Mouse (Mus musculus): ENCODE results near the gene Casc1. TPM values are rescaled to one million over a fixed set of nuclear protein-coding genes. Genes with fewer than 3 reads are reported as not detected.

Gene Casc1
- total and polyA plus RNA-seq, 3 experiments = 0.15 to 0.22 TPM; not detected in 1

DNA sequence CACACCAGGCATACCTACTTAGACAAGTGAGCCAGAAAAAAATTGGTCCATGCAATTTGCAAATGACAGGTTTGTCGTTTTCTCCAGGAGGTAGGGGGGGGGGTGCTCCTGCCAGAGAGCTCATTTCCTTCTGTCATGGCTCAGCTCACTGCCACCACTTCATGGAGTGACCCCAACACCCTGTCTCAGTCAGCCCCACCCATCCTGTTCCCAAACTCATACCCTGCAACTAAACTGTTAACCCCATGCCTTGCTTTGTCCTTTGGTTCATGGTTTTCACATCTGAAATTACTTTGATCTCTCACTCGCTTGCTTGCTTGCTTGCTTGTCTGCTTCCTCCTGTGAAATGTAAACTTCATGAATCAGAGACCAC is 45.9 kb upstream of the Casc1 start:
- H3K4me3 ChIP-seq (ENCODE audit: control insufficient read depth in 1 of 2, insufficient read depth in 1 of 2, low read depth in 2 of 2, low read length in 2 of 2) = no peak overlapping the region
- H3K4me1 ChIP-seq (ENCODE audit: control insufficient read depth in 1 of 2, insufficient read depth in 2 of 2, low read length in 2 of 2) = peaks cover 0 to under 1% of the 10 kb centered on the region in 2 experiments; a peak in 1 of 4 replicates
- no peak for TF ChIP-seq ETS1 (IDR thresholded peaks at IDR 0.05; ENCODE audit: low read depth, low read length)
- TF ChIP-seq HCFC1 (IDR thresholded peaks at IDR 0.05; ENCODE audit: low read depth, low read length) = no peak
- no peak for TF ChIP-seq SMC3 (IDR thresholded peaks at IDR 0.05; ENCODE audit: low read depth, low read length)
- no peak for TF ChIP-seq ELF1 (IDR thresholded peaks at IDR 0.05; ENCODE audit: low read depth, low read length)
- no peak for TF ChIP-seq BHLHE40 (IDR thresholded peaks at IDR 0.05; ENCODE audit: borderline replicate concordance, low read depth, low read length)
- no peak for TF ChIP-seq CHD2 (IDR thresholded peaks at IDR 0.05; ENCODE audit: low read length)
- H3K79me2 ChIP-seq (ENCODE audit: control insufficient read depth, insufficient read depth, low read length, poor library complexity) = no peaks in the 10 kb centered on the region
- no peaks in the 10 kb centered on the region; a peak in 1 of 4 replicates for H3K36me3 ChIP-seq (ENCODE audit: control insufficient read depth in 1 of 2, insufficient read depth in 2 of 2, low read length in 2 of 2)
- no peak overlapping the region for H3K9ac ChIP-seq (ENCODE audit: control insufficient read depth, low read depth, low read length, poor library complexity, severe bottlenecking)
- DNase-seq (ENCODE audit: low read depth, low spot score) = no peak
- no peaks in the 10 kb centered on the region for H3K9me3 ChIP-seq (replicated peaks; ENCODE audit: insufficient read depth, low read length)
- no peak overlapping the region for H3K27ac ChIP-seq (ENCODE audit: control insufficient read depth, low read depth, low read length)
- no peaks in the 10 kb centered on the region; a peak in 1 of 4 replicates for H3K27me3 ChIP-seq (ENCODE audit: control insufficient read depth in 1 of 2, insufficient read depth in 2 of 2, low read length in 2 of 2)

DNA sequence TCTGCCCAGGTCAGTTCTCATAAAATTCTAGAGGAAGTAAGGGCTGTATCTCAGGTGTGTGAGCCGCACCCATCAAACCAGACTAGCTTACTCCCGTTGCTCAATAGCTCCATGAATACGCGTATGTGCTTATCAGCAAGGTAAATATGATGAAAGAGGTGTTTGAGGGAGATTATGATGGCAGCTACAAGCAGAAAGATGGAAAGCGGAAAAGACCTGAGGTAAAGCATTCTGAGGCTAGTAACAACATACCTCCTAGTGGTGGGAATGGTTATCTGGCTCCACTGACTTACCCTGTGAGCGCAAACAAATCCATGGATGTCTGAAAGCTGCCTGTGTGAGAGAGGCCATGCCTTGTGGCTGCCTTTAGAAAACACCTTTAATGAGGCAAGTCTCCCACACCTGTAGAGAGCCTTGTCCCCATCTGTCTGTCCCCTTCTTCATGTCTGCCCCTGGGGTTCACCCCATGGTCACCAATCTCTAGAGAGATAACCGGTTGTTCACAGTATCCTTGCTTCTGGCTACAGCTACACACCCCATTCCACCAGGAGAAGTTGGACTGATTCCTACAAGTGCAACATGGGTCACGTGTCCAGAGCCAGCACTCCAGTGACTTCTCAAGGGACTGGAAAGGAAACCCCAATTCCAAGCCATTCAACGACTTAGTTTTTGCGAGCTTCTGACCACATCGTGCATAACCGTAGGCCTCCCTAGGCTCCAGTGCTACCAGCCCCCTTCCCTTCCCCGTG is 45.3 kb upstream of the Casc1 start:
- TF ChIP-seq MEF2A (IDR thresholded peaks at IDR 0.05; ENCODE audit: extremely low read depth, insufficient replicate concordance, low read depth, low read length, poor library complexity, severe bottlenecking) = no peak
- no peak overlapping the region for H3K27ac ChIP-seq (ENCODE audit: control insufficient read depth, low read depth, low read length)
- no peaks in the 10 kb centered on the region for H3K79me2 ChIP-seq (ENCODE audit: control insufficient read depth, insufficient read depth, low read length, poor library complexity)
- H3K4me1 ChIP-seq (ENCODE audit: control insufficient read depth in 1 of 2, insufficient read depth in 2 of 2, low read length in 2 of 2) = peaks cover 0 to 1% of the 10 kb centered on the region in 2 experiments; a peak in 1 of 4 replicates
- no peak overlapping the region for H3K9ac ChIP-seq (ENCODE audit: control insufficient read depth, low read depth, low read length, poor library complexity, severe bottlenecking)
- H3K27me3 ChIP-seq (ENCODE audit: control insufficient read depth in 1 of 2, insufficient read depth in 2 of 2, low read length in 2 of 2) = no peaks in the 10 kb centered on the region; a peak in 1 of 4 replicates
- H3K36me3 ChIP-seq (ENCODE audit: control insufficient read depth in 1 of 2, insufficient read depth in 2 of 2, low read length in 2 of 2) = no peaks in the 10 kb centered on the region; a peak in 1 of 4 replicates
- DNase-seq (ENCODE audit: low read depth, low spot score) = no peak
- H3K4me3 ChIP-seq (ENCODE audit: control insufficient read depth in 1 of 2, insufficient read depth in 1 of 2, low read depth in 2 of 2, low read length in 2 of 2) = no peak overlapping the region
- H3K9me3 ChIP-seq (replicated peaks; ENCODE audit: insufficient read depth, low read length) = no peaks in the 10 kb centered on the region

DNA sequence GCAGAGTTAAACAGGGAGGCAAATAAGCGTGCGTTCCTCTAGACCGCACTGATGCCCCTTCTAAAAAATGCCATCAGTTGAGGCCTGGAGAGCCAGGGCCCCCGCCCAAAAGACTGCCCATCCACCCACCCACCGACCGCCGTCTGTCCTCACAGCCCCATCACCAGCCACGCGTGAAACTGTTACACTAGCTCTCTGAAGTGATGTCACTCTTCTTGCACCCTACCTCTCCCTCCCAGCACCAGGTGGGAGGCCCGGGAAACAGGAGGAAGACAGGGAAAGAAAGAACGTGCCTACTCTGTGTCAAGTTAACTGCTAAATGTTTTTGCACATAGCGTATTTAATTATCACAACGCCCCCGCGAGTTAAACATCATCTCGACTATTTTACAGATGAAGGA is 40.0 kb upstream of the Casc1 start:
- Histone ChIP-seq H3K36me3 (ENCODE audit: control insufficient read depth in 1 of 2, insufficient read depth in 2 of 2, low read length in 2 of 2) (peaks cover 4 to 15% of the 10 kb centered on the region in 2 experiments; a peak in 3 of 4 replicates), H3K27ac (ENCODE audit: control insufficient read depth, low read depth, low read length) (peak overlapping the region; percentile 38; the same call in 1 of the 2 replicates)

More for the DNA sequence above, 40.0 kb upstream of the Casc1 start:
- DNase-seq (ENCODE audit: low read depth, low spot score) = no peak
- peak overlapping the region; percentile 76 to 91 for H3K4me3 ChIP-seq (ENCODE audit: control insufficient read depth in 1 of 2, insufficient read depth in 1 of 2, low read depth in 2 of 2, low read length in 2 of 2)
- peak overlapping the region; percentile 94 for H3K9ac ChIP-seq (ENCODE audit: control insufficient read depth, low read depth, low read length, poor library complexity, severe bottlenecking)
- H3K4me1 ChIP-seq (ENCODE audit: control insufficient read depth in 1 of 2, insufficient read depth in 2 of 2, low read length in 2 of 2) = peaks cover 9 to 12% of the 10 kb centered on the region in 2 experiments
- H3K9me3 ChIP-seq (replicated peaks; ENCODE audit: insufficient read depth, low read length) = no peaks in the 10 kb centered on the region
- peaks cover 26% of the 10 kb centered on the region for H3K79me2 ChIP-seq (ENCODE audit: control insufficient read depth, insufficient read depth, low read length, poor library complexity)
- H3K27me3 ChIP-seq (ENCODE audit: control insufficient read depth in 1 of 2, insufficient read depth in 2 of 2, low read length in 2 of 2) = no peaks in the 10 kb centered on the region
- TF ChIP-seq ELF1 (IDR thresholded peaks at IDR 0.05; ENCODE audit: low read depth, low read length) = no peak
- no peak for TF ChIP-seq POLR2AphosphoS5 (IDR thresholded peaks at IDR 0.05; ENCODE audit: borderline replicate concordance, low read depth, low read length)
- no peak for TF ChIP-seq USF1 (IDR thresholded peaks at IDR 0.05; ENCODE audit: low read depth, low read length)
- no peak for TF ChIP-seq GABPA (IDR thresholded peaks at IDR 0.05; ENCODE audit: low read depth, low read length)
- no peak for TF ChIP-seq EP300 (IDR thresholded peaks at IDR 0.05; ENCODE audit: low read depth in 1 of 2, low read length in 2 of 2)
- no peak for TF ChIP-seq MYB (IDR thresholded peaks at IDR 0.05; ENCODE audit: low read depth, low read length)
- no peak for TF ChIP-seq HCFC1 (IDR thresholded peaks at IDR 0.05; ENCODE audit: low read depth, low read length)
- no peak for TF ChIP-seq ETS1 (IDR thresholded peaks at IDR 0.05; ENCODE audit: low read depth, low read length)
- no peak for TF ChIP-seq SMC3 (IDR thresholded peaks at IDR 0.05; ENCODE audit: low read depth, low read length)
- no peak for TF ChIP-seq CHD1 (IDR thresholded peaks at IDR 0.05; ENCODE audit: low read depth, low read length)
- no peak for TF ChIP-seq USF2 (IDR thresholded peaks at IDR 0.05; ENCODE audit: borderline replicate concordance in 1 of 2, insufficient read depth in 1 of 2, low read depth in 1 of 2, low read length in 2 of 2)
- TF ChIP-seq E2F4 (IDR thresholded peaks at IDR 0.05; ENCODE audit: borderline replicate concordance, low read depth, low read length) = no peak
- no peak for TF ChIP-seq ZC3H11A (IDR thresholded peaks at IDR 0.05; ENCODE audit: low read depth, low read length)
- TF ChIP-seq UBTF (IDR thresholded peaks at IDR 0.05; ENCODE audit: borderline replicate concordance, insufficient read depth, low read depth, low read length) = no peak
- TF ChIP-seq TBP (IDR thresholded peaks at IDR 0.05; ENCODE audit: low read depth, low read length) = no peak
- no peak for TF ChIP-seq RCOR1 (IDR thresholded peaks at IDR 0.05; ENCODE audit: low read depth, low read length)
- TF ChIP-seq CHD2 (IDR thresholded peaks at IDR 0.05; ENCODE audit: low read length) = no peak
- TF ChIP-seq POLR2AphosphoS2 (IDR thresholded peaks at IDR 0.05; ENCODE audit: low read length) = no peak
- no peak for TF ChIP-seq MYC (IDR thresholded peaks at IDR 0.05; ENCODE audit: low read depth, low read length)
- TF ChIP-seq MXI1 (IDR thresholded peaks at IDR 0.05; ENCODE audit: low read depth, low read length) = no peak
